Mouse (Mus musculus) lung, postnatal 0 days (tissue): ENCODE measurements around the gene Lsg1.

Source experiments
- CTCF ChIP-seq: IDR thresholded peaks from 2 replicates; pipeline ENCODE4 v1.5.1; 2016; ENCODE audit warnings: antibody characterized with exemption, mild to moderate bottlenecking
- EP300 ChIP-seq: IDR thresholded peaks from 2 replicates; pipeline ENCODE4 v1.6.1; 2016; ENCODE audit warnings: antibody characterized with exemption, mild to moderate bottlenecking, control low read depth

- TF ChIP-seq CTCF (no peak), EP300 (no peak)
These were observed 8.0 kb upstream of the Lsg1 start for GRCm38 (mm10) chr16:30595356-30595755.
